In the genomic region with DNA sequence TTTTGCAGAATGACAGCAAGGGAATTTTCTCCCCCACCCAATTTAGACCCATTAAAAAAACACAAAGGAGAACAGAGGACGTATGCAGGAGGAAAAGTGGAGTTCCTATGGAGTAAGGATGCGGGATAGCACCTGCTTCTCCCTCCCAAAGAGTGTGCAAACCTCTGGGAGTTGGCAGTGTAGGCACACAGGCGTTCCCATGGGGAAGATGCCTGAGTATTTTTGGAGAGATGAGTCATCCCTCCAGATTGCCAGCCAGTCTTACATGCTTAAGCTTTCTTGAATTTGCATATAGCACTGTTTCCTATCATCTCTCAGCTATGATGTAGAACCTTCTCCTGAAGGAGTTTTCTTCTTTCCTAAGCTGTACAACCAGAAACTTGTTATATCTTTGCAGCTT, we compare ENCODE assay signal across 8 mouse cellular contexts.
A peak's percentile ranks its signal among the peaks of the same experiment; 100 is the strongest.
DNase-seq lines count a peak whose midpoint lies in the region; ATAC-seq lines count a peak whose summit lies in the region.
"Had no signal": no experiment of that assay in that cellular context is flagged by ENCODE, and none has a peak within 500 bp of the region (broad histone marks: within the 10 kb centered on the region; RNA-seq: fewer than 3 reads in every experiment).

No protein-coding gene starts in this region.

- peak; percentile 32 for DNase-seq in urinary bladder, postnatal 14 days (ENCODE audit: low spot score)
- no peak for DNase-seq in urinary bladder, adult 18-20 months (ENCODE audit: low spot score in 2 of 2)
- DNase-seq in left cerebral cortex, adult 9 months (ENCODE audit: low spot score in 2 of 2) = peak; percentile 82 to 86
- DNase-seq in embryo, embryonic 11 days = no peak
- DNase-seq in adrenal gland, postnatal 25 days = no peak
- DNase-seq: cerebellum, postnatal 10 days had no signal

- H3K36me3 ChIP-seq in heart, embryonic 11.5 days (ENCODE audit: control insufficient read depth, insufficient read depth, low read length) = no peaks in the 10 kb centered on the region

- peaks cover 22% of the 10 kb centered on the region for H3K4me1 ChIP-seq in heart, embryonic 11.5 days (ENCODE audit: control insufficient read depth, insufficient read depth, low read length)

- H3K4me3 ChIP-seq in heart, embryonic 11.5 days (ENCODE audit: low read depth, low read length) = no peak overlapping the region

- H3K4me2 ChIP-seq in heart, embryonic 11.5 days = no peak overlapping the region

- no peak overlapping the region for H3K9ac ChIP-seq in heart, embryonic 11.5 days (ENCODE audit: low read depth, low read length)

- H3K9me3 ChIP-seq in heart, embryonic 11.5 days (replicated peaks; ENCODE audit: control insufficient read depth, low read length) = no peaks in the 10 kb centered on the region

- peak overlapping the region; percentile 58; the same call in 1 of the 2 replicates for H3K27ac ChIP-seq in heart, embryonic 11.5 days (ENCODE audit: low read depth, low read length)

- ATAC-seq in heart, embryonic 11.5 days (replicated peaks; ENCODE audit: insufficient number of reproducible peaks, low FRiP score, low TSS enrichment) = no peak
- ATAC-seq in cerebellum, adult (ENCODE audit: insufficient number of reproducible peaks, low FRiP score, low TSS enrichment) = no peak

- WGBS in heart, embryonic 11.5 days (ENCODE audit: insufficient replicate concordance) = 37% methylated on average over 3 of the region's 3 CpGs

- H3K27me3 ChIP-seq in heart, embryonic 11.5 days (ENCODE audit: control insufficient read depth, insufficient read depth, low read length) = no peaks in the 10 kb centered on the region

Comparison
In these comparisons a context has a peak if more than half of its experiments do, and no peak if none do; other contexts are left out.
1. DNase-seq: peak in urinary bladder, postnatal 14 days (single experiment) and left cerebral cortex, adult 9 months (2 of 2); none in urinary bladder, adult 18-20 months (0 of 2), embryo, embryonic 11 days (single experiment) and adrenal gland, postnatal 25 days (single experiment).